Mouse (Mus musculus): ENCODE data around the gene Helt.

GRCm38 (mm10) chr8:46313798-46314197, 19.3 kb upstream of the Helt start:
- TF ChIP-seq CEBPB (IDR thresholded peaks at IDR 0.05; ENCODE audit: low read depth) (no peak), CTCF (IDR thresholded peaks at IDR 0.05; ENCODE audit: control insufficient read depth, insufficient read depth, insufficient read length) (no peak), MAX (IDR thresholded peaks at IDR 0.05) (no peak), MYOD1 (IDR thresholded peaks at IDR 0.05; ENCODE audit: control insufficient read depth, insufficient read length, low read depth) (no peak), USF1 (IDR thresholded peaks at IDR 0.05; ENCODE audit: low read depth) (no peak), MYOG (IDR thresholded peaks at IDR 0.05; ENCODE audit: control insufficient read depth, extremely low read depth, insufficient read length) (no peak)

Data from C2C12 (cell line).